Mouse (Mus musculus): ENCODE measurements around the gene 1700012B09Rik.

The 1700012B09Rik gene

DNA sequence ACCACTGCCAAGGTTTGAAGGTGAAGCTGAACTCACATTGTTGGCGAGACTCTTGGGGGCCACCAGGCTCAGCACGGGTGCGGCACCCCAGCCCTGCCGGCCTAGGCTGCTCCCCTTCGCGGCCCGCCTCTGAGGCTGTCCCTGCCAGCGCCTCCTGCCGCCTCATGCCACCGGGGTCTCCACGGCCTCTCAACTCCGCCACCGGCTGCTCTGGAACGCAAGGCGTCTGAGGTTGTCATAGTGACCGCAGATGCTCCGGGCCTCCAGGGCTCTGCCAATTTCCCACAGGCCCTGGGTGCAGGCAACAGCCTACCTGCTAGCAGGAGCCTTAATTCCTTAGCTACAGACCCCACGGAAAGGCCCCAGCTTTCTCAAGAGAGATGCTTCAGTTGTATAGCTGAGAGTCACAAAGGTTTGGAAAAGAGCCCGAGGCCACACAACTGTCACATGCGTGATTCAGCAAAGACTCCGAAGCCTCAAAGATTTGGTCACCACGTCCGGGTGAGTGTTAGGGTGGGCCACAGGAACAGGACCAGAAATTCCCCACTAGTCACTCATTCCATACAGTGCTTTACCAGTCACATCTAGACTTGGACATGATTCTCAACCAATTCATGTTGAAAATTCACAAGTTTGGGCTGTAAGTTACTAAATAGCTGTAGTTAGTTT lies at the start of gene 1700012B09Rik:
1700012B09Rik (minus strand) TSS at position 228 of the 669 bp plus-strand sequence.
- no peak for DNase-seq

DNA sequence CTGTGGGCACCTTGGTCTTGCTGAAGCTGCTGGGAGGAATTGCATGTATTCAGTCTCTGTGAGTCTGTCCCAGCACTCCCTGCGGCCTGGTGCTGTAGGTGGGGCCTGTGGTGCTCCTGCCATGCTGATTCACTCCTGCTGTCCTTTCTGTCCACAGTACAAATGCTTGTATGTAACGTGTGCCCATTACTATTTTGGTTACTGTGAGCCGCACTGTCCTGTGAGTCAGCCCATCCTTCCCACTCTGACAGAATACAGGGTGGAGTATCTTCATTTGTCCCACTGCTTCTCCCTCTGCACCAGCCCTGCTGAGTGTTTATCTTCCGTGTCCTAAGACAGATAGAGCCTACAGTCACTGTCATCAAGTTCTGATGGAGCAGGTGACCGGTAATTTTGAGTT lies 39.3 kb upstream of the 1700012B09Rik start:
- no peak for DNase-seq

DNA sequence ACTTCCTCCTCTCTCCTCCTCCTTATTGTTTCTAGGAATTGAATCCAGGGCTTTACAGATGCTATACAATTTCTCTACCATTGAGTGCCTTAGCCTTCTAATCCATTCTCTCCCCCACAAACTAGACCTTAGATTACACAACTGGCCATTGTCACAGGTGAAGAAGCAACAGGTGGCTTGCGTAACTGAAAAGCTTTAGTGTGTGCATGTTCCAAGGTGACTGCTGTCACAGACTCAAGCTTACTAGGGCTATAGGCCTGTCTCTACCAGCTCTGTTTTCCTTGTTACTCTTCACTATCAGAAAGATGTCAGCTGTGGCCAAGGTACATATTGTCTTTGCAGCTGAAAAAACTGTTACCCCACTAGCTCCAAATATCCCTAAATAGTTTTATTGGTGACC lies 36.0 kb upstream of the 1700012B09Rik start:
- no peak for DNase-seq

DNA sequence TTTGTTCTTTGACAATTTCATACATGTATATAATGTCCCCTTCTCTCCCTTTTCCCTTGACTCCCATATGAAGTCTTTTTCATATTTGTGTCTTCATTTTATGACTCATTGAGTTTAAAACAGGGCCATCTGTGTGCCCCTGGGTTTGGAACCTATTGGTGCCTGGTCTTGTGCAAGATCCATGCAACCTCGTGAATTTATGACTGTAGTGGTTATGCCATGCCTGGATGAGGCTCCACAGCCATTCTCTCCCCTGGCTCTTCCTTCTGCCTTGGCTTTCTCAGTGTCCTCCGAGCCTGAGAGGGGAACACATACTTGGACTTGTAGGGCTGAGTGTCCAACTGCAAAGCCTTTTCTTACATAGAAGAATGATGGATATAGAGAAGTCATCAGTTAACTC lies 34.9 kb upstream of the 1700012B09Rik start:
- no peak for DNase-seq

DNA sequence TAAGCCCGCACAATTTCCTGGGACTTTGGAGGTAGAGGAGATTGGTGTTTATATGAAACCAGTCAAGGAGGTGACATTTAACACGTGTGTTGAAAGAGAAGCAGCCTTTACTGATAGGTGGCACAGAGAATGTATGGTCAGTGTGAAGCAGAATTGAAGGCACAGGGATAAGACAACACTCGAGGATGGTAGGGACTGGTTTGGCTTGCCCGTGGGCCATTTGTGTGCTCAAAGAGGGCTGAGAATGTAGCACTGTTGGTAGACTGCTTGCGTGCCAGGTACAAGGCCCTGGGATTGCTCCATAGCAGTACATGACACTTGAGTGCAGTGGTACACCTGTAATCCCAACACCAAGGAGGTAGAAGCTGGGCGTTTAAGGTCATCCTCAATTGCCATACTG lies 16.5 kb upstream of the 1700012B09Rik start:
- DNase-seq = no peak

DNA sequence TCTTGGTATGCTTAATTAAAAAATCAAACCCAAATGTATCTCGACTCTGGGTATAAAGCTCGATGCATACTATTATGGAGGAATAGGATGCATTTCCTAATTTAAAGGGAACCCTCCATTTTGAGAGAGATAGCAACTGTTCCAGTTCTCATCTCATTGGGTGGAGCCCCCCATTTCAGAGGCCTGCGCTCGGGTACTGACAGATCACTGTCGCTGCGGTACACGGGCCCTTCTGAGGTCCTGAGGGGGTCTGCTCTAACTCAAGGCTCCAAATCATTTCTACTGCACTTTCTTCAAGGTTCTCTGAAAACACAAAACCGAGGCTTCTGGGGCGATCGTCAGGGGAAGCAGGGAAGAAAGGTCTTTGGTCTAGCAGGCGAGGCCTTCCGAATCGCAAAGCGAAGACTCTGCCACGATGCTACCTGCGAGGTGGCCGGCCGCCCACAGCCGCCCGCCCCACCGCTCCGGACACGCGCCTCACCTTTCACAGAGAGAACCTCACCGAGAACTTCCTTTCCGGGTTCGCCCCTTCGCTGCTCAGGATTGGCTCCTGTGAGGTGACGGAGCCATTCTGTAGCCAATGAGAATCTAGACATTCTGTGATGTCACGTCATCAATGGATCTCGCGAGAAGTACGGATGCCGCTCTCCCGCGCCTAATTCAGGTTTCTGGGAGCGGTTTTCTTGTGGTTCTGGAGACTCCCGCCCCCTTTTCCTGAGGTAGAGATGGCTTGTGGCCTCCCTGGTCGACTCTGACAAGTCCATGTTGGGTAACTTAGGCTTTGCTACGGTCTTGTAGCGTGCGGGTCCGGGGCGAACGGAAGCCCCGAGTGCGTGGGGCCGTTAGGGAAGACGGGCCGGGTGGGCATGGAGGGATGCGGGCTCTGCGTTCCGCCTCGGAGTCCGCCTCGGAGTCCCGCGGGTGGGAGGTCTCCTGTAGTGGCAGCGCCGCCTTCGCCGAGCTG lies 13.5 kb upstream of the 1700012B09Rik start, which contains the start of the genes Mre11a and Ankrd49:
Mre11a (plus strand) TSS at position 616 of the 964 bp plus-strand sequence.
Ankrd49 (minus strand) TSS at position 818 of the 964 bp plus-strand sequence.
- peak; percentile 96 for DNase-seq

DNA sequence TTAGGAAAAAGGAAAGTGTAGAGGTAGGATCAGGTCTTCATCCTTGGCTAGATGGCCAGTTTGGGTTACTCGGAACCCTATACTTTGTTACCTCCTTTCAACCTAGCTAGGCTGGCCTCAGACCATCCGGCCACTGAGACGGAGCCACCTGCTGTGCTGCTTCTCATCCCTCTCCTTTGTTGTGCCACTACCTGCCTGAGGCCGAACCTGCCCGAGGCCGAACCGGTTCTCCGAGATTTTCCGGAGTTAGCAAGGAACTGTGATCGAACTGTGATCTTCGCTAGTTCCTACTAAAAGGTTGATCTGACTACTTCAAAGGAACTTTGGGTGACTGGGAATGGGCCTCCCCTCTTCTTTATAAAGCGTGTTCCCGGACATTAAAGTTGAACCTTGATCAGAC lies 7.5 kb upstream of the 1700012B09Rik start:
- DNase-seq = no peak

DNA sequence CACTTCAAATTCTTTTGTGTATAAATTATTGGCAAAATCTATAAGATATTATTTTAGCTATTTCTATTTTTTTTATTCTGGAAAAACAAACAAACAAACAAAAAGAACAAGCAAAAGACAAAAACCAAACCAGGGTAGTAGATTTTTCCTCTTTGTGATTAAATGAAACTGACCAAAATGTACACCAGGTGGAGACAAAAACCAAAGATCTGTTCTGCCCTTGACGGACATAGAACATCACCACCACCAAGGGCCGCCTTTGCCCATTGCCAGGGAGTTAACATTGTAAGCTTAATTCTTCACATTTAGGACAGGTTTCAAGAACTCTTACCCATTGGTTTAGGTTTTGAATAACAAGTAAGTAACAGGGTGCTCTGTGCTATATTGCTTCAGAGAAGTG lies 3.0 kb upstream of the 1700012B09Rik start:
- peak; percentile 14 for DNase-seq

DNA sequence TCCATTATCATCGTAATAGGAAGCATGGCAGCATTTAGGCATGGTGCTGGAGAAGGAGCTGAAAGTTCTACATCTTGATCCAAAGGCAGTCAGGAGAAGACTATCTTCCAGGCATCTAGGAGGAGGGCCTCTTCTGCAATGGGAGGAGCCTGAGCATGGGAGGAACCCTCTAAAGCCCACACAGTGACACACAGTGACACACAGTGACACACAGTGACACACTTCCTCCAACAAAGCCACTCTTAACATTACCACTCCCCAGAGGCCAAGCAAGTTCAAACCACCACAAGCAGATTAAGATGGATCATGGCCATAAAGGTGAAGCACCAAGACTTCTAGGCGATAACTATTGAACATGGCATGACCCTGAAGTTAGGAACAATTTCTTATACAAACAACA lies 1.2 kb upstream of the 1700012B09Rik start:
- DNase-seq = no peak

DNA sequence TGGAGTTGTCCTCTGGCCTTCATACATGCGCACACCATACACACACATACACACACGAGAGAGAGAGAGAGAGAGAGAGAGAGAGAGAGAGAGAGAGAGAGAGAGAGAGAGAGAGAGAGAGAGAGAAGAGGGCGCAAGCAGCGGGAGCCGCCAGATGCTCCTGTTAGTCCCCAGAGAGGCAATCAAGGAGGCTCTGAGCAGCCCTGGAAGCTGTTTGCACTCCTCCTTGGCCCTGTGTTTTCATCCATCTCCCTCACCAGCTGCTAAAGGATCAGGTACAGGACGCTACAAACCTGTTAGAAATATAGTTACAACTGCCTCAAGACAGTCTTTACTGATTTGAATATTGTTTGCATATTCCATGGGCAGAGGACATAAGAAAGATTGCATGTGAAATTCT lies 1.0 kb downstream of the 1700012B09Rik start:
- DNase-seq = no peak

DNA sequence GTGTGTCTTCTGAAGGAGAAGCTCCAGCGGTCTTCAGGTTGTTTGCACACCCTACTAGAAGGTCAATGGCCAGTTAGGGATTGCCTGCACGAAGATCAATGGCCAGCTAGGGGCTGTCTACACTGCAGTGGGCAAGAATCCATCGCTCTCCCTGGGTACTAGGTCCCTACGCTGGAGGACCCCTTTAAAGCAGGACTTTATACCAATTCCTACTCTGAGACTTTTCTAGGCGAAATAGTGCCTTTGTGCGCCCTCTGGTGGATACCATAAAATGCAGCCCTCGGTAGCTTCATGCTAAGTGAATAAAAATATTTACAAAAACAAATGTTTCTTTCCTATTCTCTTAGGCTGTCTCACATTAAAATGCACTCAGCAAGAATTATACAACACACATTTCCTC lies 6.1 kb downstream of the 1700012B09Rik start:
- peak; percentile 62 for DNase-seq

DNA sequence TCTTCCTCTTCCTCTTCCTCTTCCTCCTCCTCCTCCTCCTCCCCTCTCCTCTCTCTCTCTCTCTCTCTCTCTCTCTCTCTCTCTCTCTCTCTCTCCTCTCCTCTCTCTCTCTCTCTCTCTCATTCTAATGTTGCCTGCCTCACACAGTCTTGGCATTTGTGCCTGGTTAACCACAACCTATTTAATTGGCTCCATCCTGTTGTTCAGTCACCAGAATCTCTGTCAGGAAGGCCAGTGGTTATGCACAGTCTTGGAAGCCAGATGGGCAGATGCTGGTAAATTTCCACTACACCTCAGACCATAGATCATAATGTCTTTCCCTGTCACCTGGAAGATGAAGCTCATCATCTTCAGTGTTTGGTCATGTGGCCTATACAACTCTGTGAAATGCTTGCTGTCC lies 11.6 kb downstream of the 1700012B09Rik start:
- no peak for DNase-seq

DNA sequence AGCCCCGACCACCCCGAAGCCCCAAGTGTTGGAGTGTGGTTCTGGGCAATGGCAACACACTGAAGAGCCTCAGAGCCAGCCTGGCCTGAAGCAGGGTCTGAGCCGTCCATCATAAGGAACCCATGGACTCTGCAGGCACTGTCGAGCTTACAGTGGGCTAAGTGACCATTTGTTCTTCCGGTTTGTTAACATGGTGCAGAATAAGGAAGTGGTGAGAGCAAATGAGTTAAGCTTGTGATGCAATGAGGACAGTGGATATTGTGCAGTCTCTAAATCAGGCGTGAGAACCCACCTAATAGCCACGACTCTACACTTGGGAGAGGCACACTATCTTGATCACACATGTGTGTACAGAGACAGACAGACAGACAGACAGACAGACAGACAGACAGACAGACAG lies 12.2 kb downstream of the 1700012B09Rik start:
- DNase-seq = no peak

DNA sequence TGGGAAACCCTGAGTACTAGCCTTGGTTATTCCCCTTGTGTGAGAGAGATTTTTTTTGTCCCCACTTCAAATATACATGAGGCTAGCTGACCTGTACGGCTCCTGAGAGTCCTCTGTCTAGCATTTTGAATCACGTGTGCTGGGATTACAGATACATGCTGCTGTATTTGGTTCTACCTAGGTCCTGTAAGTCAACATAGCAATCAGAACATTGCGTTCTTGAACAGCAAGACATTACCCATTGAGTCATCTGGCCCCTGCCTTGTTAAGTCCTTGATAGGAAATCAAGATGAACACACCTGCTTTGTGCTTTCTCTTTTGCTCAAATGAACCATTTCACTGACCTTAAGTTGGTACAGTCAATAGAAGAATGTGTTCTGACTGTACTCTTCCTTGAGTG lies 16.4 kb downstream of the 1700012B09Rik start:
- no peak for DNase-seq

DNA sequence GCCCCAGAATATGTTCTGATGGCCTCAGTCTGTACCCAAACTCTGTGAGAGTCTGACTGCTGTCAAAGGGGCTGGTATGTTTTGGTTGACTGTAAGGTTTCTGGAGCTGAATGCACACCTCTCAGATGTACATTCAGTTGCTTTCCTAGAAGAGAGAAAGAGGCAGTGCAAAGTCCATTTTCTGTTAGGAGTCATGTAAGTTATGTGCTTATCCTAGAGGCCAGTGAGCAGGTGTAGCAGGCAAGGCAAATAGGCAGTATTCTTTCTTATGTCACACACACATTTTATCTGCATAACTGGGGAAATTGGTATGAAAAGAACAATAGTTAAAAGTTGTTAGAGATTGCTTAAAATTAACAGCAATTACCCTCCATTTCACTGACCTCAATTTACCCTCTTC lies 16.9 kb downstream of the 1700012B09Rik start:
- no peak for DNase-seq

DNA sequence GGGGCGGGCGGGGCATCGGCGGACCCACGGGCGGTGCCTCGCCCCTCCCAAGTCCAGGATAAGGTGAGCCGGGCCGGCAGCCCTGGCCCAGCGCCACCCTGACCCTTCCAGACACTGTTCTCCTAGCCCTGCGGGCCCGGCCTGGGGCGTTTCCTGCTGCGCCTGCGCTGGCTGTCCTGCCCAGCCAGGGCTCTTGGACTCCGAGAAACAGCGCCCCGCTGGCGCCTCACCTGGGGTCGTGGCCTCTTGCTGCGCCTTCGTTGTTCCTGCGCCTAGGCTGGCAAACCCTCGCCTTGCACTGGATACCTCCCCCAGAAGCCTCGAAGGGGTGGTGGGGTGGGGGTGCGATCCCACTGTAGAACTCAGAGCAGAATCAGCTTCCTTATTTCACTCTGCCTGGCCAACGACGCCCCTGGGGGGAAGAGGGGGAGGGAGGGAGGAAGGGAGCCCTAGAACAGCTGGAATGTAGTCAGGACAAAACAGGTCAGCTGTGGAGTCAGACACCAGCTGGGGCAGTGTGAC lies 18.8 kb downstream of the 1700012B09Rik start, which contains the start of gene Fut4:
Fut4 (minus strand) TSS at position 393 of the 522 bp plus-strand sequence.
- peak; percentile 72 for DNase-seq

DNA sequence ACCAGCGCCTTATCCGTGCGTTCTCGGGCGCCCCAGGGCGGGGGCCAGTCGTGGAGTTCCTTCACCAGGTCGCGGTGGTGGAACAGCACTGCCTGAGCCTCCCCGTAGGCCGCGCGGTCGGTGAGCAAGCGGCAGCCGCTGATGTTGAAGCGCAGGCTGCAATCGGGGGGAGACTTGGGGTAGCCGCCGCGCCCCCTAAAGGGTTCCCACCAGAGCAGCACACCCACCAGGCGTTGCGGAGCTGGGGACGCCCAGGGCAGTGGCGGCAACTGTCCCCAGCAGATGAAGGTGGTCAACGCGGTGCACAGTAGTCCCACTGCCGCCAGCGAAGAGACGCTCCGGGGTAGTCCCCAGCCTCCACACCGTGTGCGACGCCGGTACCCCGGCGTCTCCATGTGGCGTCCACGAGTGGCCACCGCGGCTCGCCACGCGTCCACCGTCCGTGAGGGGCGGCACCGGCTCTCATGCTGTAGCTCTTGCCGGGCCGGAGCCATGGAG lies 19.3 kb downstream of the 1700012B09Rik start:
- peak; percentile 30 for DNase-seq

DNA sequence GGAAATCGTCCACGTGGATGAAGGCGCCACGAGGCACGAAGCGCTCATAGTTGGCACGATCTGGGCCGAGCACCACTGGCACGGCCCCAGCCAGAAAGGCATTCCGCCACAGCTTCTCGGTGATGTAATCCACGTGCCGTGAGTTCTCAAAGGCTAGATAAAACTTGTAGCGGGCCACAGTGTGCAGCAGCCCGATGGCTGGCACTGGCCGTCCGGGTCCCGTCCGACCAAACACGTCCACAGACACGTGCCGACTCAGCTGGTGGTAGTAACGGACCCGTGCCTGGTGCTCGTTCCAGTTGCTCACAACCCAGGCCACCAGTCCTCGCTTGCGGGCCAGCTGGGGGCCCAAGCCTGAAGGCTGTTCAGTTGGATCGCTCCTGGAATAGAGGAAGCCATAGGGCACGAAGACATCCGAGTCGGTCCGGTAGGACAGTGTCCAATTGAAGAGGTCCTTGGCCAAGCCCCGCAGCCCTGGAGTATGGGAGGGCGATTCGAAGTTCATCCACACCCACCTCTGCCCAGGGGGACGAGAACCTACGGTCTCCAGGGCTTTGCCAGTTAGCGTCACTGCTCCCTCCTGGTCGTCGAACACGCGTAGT lies 19.8 kb downstream of the 1700012B09Rik start:
- peak; percentile 16 for DNase-seq

DNA sequence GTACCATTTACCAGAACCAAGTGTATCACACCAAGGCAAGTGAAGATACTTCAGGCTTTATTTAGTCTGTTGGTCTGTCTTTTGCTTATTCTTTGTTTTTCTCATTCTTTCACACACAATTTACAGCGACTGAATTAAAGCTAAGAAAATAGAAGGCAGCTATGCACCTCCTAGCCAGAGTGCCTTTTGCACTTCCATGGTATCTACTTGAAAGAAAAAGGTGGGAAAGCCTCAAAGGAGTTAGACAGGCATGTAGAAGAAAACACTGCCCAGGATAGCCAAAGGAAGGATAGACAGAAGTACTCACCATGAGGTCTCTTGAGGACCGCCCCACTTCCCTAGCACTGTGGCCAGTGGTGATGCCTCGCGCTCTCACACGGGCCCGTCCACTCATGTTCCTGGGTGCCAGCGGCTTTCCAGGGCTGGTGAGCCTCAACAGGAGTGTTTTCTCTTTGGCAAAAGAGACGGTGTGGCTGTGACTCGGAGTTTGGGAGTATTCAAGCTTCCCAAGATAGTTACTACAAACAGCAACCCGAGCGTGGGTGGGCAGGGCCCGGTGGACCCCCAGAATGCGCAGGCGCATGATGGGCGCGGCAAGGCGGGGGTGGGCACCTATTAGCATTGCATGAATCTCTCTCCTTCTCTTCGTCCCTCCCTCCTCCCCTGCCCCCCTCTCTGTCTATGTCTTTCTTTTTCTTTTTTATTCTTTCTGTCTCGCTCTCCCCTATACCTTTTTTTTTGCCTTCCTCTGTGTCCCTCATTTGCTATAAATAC lies 30.5 kb downstream of the 1700012B09Rik start, which contains the start of gene Piwil4:
Piwil4 (minus strand) TSS at position 583 of the 774 bp plus-strand sequence.
- DNase-seq = no peak

DNA sequence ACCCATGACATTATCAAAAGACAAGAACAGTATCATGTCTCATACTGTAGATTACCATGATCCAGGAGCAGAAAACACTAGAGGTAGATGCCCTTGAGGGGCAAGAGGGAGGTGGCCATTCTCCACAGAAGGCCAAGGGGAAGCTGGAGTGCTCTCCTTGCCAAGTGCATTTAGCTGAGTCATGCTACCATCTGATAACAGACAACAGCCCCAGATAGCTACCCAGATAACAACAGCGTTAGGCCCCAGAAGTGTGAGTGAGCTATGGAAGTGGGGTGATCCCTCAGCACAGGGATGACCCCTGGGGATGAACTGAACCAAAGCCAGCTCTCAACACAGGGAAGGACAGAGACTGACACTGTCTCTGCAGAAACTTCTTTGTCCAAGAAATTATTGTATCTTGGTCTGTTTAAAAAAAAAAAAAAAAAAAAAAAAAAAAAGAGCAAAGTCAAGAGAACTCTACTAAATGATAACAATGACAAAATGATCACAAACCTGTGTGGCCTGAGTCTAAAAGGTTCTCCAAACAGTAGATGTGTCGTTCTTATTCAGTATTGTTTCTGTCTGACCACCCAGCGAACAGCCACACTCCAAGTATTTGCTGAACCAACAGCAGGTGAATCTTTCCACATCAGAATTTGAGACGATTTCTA lies 31.2 kb downstream of the 1700012B09Rik start:
- DNase-seq = no peak

DNA sequence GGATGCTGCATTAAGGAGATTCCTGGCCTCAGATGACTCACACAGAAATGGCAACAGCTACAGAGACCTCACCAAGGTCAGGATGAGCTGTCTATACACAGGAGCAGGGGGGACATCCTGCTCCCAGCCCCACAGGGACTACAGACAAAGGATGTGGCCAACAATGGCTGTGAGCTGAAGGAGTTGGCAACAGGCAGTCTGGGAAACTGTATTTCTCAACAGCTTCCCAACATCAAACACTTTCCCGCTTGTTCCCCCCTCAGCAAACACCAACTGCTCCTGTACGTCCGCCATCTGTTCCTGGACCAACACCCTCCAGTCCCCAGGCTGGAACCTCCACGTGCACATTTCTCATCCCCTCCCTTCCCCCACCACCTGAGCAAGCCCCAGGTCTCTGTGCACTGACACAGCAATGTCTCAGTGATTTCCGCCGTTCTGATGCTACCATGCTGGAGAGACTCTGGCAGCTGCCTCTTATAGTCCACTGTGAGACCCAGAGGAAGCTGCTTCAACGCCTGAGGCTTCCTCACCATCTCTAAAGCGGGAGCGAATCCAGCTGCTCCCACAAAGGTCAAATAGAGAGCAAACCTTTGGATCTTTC lies 39.8 kb downstream of the 1700012B09Rik start:
- peak; percentile 45 for DNase-seq
